In the genomic region with DNA sequence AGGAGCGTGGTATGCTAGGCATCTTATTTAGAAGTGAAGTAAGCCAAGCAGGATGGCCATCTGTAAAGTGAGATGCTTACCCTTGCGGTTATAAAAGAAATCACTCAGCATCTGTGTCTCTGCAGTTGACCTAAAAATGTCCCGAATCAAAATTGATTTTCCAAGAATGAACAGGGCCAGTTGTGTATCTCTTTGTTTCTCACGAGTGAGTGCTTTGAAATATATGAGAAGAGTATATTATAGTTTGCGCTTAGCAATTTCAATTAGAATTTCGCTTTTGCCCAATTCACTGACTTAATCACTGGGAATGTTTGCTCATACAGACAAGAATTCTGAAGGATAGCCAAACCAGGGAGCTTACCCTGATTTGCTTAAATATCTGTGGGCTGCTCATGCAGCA, we compare ENCODE assay signal across 21 mouse cellular contexts.
"Had no signal": no experiment of that assay in that cellular context is flagged by ENCODE, and none has a peak within 500 bp of the region (broad histone marks: within the 10 kb centered on the region; RNA-seq: fewer than 3 reads in every experiment).

No protein-coding gene starts in this region.

- ATAC-seq: liver, postnatal 0 days; lung, postnatal 0 days; midbrain, embryonic 13.5 days; midbrain, embryonic 15.5 days had no signal

- H3K27ac ChIP-seq: liver, embryonic 15.5 days; lung, embryonic 15.5 days; macrophage; midbrain, embryonic 13.5 days; midbrain, embryonic 15.5 days; neural tube, embryonic 13.5 days; neural tube, embryonic 15.5 days had no signal

- H3K4me1 ChIP-seq: liver, embryonic 15.5 days; lung, embryonic 15.5 days; megakaryocyte, embryonic 14.5 days; midbrain, embryonic 13.5 days; midbrain, embryonic 15.5 days; neural tube, embryonic 13.5 days; neural tube, embryonic 15.5 days had no signal

- DNase-seq: liver, postnatal 0 days; lung, adult 2 months; lung, postnatal 14 days; lung, postnatal 36 days; right cerebral cortex, adult 18-20 months; right cerebral cortex, postnatal 25 days; right cerebral cortex, postnatal 4 days; spleen, adult 18-20 months; thymus, adult 18-20 months; thymus, postnatal 25 days; thymus, postnatal 4 days had no signal

- H3K27me3 ChIP-seq: liver, embryonic 15.5 days; lung, embryonic 15.5 days; megakaryocyte, embryonic 14.5 days; midbrain, embryonic 13.5 days; midbrain, embryonic 15.5 days; neural tube, embryonic 13.5 days; neural tube, embryonic 15.5 days had no signal

- H3K4me3 ChIP-seq: liver, embryonic 15.5 days; lung, embryonic 15.5 days; megakaryocyte, embryonic 14.5 days; midbrain, embryonic 13.5 days; midbrain, embryonic 15.5 days; myocyte; neural tube, embryonic 13.5 days; neural tube, embryonic 15.5 days had no signal
